Mouse (Mus musculus) testis, postnatal 10 days (tissue): Measurements from ENCODE around the gene Ints7.
A peak's percentile ranks its signal among the peaks of the same experiment; 100 is the strongest.

ENCODE experiments used
- DNase-seq: peaks from one replicate; pipeline ENCODE4 v3.0.0; 2021; ENCODE audit warnings: low spot score

The Ints7 gene

DNA sequence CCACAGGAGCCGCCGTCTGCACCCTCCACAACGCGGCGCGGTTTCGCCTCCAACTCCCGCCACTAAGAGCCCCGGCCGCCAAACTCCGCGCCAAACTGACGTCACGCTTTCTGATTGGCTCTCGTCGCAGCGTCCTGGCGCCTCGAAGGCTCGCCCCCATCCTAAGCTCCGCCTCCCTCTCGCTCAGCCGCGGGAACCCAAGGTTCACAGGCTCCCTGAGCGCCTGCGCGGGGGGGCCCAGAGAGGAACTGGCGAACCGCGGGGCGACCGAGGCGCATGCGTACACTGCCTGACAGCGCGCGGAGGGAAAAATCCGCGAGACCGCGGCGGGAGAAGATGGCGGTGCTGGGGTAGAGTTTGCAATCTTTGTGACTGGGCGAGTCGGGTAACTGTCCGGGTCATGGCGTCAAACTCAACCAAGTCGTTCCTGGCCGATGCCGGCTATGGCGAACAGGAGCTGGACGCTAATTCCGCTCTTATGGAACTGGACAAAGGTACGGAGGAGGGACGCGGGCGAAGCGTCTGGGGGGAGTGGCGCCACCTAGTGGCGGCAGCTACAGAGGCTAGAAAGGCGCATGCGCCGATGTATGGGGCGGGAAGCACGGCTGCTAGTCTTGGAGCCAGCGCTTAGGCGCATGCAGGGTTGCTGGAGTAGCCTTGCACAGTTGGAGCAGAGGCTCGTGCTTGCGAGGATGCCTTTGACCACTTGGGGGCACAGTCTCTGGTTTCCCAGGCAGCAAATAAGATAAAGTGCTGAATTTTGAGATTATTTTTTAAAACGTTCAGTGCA lies at the start of gene Ints7, which contains the start of gene Dtl:
TSS of gene Ints7 (plus strand) at position 179 of the 790 bp plus-strand sequence.
TSS of gene Dtl (minus strand) at position 87 of the 790 bp plus-strand sequence.
- peak; percentile 100 for DNase-seq

DNA sequence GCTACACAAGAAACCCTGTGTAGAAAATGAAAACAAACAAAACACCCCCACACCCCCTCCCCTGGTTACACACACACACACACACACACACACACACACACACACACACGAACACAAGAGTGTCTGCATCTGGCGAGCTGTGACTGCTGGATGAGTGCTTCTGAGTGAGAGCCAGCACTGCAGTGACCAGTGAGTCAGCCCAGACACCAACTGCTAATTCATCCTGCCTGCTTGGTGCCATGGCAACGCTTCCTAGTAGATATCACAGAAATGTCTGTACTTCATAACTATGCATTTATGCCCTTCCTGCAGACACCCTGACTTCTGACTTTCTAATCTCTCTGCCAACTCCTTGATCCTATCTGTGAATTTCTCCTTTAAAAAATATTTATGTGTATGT lies 48.3 kb upstream of the Ints7 start:
- DNase-seq = no peak

GRCm38 (mm10) chr1:191527921-191528612 lies 47.4 kb upstream of the Ints7 start:
- no peak for DNase-seq

DNA sequence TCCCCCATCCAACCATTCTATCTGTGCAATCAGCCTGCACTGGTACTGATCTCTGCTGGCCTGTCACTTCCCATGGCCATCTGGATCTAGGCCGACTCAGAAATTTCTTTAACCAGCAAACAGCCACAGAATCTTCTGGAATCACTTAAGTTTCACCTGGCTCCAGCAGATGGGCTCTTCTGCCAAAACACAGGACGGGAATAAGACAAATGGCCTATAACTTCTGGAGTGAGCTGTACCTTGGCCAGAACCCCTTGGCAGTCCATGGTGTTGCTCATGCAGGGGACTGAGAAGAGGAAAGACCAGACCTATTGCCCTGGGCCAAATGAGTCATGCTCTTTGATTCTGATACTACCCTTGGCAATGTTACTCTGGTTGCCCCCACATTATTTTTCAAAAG lies 46.0 kb upstream of the Ints7 start:
- no peak for DNase-seq

DNA sequence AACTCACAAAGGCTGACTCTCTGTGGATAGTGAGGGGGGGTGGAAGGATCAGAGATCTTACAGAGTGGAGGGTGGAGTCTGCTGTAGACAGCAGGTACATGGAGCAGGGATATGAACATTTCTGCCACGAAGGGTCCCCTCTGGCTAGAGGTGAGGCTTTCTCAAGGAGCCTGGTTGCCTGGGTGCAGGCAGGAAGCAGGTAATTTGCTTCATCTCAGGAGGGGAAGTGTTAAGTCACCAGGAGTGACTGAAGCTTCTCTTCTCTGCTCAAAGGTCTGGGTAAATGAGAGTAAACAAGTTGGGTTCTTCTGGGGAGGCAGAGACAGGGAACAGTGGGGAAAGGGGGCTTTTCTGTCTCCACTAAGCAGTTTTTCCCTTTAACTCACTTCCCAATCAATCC lies 44.4 kb upstream of the Ints7 start:
- peak; percentile 23 for DNase-seq

DNA sequence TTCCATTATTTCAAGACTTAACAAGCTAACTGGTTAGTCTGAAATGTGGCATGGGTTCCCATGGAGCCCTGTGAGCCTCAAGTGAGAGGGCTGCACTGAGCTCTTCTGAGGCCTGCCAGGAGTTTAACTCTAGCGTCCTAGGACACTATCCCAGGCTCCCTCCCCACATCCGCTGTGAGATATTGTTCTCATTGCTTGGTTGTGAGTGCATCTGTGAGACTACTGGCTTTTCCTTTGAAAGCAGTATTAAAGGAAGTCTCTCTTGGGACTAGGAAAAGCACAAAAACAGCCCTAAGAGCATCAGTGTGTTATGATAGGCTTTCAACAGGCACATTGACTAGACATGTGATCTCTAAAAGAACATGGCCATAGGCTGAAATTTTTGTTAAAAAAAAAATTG lies 40.5 kb upstream of the Ints7 start:
- peak; percentile 21 for DNase-seq

GRCm38 (mm10) chr1:191540300-191540699 lies 35.1 kb upstream of the Ints7 start:
- no peak for DNase-seq

- DNase-seq = no peak
Measured at GRCm38 (mm10) chr1:191541014-191541413, 34.4 kb upstream of the Ints7 start.

GRCm38 (mm10) chr1:191541619-191542018 lies 33.8 kb upstream of the Ints7 start:
- DNase-seq = no peak

- DNase-seq = no peak
Measured at GRCm38 (mm10) chr1:191543747-191544146, 31.7 kb upstream of the Ints7 start.

DNA sequence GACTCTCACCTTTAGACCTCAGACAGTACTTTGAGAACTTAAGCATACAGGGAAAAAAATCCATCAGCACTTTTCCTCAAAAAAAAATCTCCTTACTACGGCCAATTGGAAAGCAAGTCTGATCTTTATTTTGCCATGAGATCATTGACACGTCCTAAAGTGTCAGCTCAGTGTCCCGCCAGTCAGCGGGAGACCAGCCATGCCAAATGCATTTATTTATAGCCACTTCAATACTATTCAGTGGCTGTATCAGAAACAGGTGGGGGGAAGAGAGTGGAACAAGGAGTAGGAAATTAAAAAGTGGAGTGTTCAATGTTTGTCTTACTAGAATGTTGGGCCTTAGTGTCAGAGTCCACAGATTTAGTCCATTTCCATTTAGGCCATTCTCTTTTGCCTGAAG lies 24.6 kb upstream of the Ints7 start:
- DNase-seq = no peak

GRCm38 (mm10) chr1:191557109-191557508 lies 18.3 kb upstream of the Ints7 start:
- DNase-seq = no peak

DNA sequence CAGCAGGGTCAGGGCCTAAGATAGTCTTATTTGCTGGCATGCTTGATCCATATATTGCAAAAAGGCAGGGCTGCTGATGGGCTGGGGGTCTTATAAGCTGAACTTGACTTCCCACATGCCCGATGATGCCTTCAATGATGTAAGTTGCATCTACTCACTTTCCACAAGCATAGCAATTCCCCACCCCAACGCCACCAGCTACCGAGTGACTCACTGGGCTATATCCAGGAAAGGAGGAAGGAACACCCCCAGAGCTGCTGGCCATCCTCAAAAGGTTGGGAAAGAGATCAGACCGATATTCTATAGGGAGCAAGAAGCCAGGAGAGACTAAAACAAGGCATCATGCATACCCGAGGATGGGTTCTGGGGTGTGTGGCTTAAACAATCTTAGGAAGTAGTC lies 15.7 kb upstream of the Ints7 start:
- DNase-seq = no peak

DNA sequence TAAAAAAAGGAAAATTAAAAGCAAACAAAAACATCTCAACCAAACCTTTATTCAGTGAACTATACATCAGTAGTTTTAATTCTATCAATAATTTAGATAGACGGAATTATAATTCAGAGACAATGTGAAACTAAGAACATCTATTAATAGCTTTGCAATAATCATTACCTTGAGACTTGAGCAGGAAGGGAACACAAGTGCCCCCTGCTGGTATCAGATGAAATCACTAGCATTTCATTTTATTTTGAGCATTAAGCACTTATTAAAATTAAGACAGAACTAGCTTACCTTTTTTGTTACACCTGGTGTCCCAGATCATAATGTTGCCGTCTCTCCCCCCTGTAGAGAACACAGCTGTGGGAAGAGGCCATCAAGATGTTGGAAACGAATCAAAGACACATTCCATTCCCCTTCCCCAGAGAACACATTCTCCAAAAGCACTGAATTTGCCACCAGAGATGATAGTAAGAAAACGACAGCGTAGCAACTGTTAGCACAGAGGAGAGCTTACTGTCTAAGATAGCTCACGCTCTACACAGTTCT lies 12.5 kb upstream of the Ints7 start:
- DNase-seq = no peak

GRCm38 (mm10) chr1:191567859-191568258 lies 7.6 kb upstream of the Ints7 start:
- no peak for DNase-seq

DNA sequence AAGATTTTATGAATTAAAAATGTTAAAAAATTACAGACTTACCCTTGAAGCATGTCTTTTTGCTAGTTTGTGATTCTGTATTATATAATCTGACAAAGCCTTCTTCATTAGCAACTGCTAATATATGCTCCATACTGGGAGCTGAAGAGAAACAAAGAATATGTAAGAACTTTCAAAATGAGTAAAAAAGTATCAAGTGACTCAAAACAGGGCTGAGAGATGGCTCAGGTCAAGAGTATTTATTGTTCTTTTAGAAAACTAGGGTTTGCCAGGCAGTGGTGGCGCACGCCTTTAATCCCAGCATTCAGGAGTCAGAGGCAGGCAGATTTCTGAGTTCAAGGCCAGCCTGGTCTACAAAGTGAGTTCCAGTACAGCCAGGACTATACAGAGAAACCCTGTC lies 5.8 kb upstream of the Ints7 start:
- no peak for DNase-seq

DNA sequence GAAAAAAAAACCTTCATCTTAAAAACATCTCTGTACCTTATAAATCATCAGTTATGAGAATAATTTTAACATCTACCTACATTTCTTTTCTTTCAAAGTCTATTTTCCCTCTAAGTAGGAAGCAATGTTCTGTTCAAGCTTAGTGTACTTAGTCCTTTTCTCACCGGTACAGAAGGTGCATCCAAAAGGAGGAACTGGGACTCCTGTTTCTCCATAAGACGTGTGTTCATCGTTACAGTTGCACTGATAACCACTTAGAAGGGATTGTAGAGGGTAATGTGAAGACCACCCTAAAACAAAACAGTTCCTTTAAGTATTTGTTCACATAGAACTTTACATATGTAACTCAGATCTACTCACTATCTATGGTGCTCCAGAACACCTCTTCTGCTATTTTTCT lies 5.0 kb upstream of the Ints7 start:
- DNase-seq = no peak

DNA sequence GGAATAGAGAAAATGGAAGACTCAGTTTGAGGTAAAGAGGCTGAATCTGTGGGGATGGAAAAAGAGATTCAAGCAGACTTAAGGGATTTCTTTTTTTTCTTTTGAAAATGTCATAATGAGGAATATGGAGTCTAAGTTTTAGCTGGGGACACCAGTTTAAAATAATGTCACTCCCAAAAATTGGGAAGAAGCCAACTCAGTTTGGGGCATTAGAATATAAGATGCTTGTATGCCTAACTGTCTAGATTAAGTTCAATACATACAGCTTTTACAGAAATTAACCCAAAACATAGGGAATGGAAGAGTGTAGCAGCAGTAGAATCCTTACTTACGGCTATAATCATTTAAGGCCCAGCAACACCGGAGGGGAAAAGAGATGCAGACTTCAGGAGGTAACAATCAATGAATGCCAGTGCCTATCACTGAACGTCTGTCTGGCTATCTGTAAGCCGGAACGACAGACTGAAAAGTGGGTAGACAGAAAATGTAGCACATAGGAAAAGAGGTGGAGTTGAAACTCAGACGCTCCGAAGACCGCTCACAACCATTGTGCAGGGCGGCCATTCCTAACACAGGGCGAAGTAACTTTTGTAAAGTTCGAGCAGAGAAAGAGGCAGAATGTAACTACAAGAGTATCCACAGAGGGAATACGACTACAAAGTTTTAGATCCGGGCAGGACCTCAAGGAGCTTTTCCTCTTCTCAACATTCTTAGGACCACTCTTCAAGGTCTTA lies 1.4 kb upstream of the Ints7 start:
- DNase-seq = no peak

GRCm38 (mm10) chr1:191574871-191575457 lies 472 bp upstream of the Ints7 start:
- DNase-seq = peak; percentile 71

DNA sequence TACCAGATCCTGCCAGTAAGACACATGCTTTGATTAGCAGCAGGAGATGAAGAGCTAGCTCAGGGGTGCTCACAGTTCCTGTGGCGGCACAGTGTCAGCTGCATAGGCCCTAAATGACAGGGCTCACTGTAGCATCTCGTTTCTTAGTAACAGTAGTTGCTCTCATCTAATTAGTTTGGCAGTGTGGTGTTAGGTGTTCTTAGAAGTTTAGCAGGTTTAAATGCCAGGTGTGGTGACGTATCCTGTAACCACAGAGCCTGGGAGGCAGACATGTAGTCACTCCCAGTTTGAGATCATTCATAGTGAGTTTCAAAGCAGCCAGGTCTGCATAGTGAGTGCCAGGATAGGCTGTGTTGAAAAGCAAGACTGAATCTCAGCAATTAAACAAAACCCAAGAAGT lies 4.1 kb downstream of the Ints7 start:
- no peak for DNase-seq

GRCm38 (mm10) chr1:191581641-191582040 lies 6.2 kb downstream of the Ints7 start:
- no peak for DNase-seq

DNA sequence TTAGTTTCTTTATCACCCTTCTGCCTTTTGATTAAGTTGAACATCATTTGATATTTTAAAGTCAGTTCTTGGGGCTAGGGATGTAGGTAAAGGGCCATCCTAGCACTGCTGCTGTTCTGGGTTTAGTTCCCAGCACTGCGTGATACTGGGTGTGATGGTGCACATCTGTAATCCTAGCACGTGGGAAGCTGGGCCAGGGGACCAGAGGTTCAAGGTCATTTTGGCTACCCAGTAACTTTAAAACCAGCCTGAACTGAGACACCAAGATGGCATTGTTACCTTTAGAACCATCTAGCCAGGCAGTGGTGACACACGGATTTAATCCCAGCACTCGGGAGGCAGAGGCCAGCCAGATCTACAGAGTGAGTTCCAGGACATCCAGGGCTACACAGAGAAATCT lies 8.4 kb downstream of the Ints7 start:
- no peak for DNase-seq
